Mouse (Mus musculus): ENCODE measurements around the gene Tmie. TPM values are rescaled to one million over a fixed set of nuclear protein-coding genes. Genes with fewer than 3 reads are reported as not detected.
A peak's percentile ranks its signal among the peaks of the same experiment; 100 is the strongest.

Gene Tmie
- polyA plus RNA-seq, 1 experiment: 1.6 TPM

GRCm38 (mm10) chr9:110893429-110893828 lies 13.5 kb upstream of the Tmie start:
- no peak overlapping the region for H3K9ac ChIP-seq (ENCODE audit: low read depth, poor library complexity, severe bottlenecking)
- H3K36me3 ChIP-seq (ENCODE audit: control insufficient read depth, insufficient read depth, low read length, poor library complexity, severe bottlenecking): no peaks in the 10 kb centered on the region
- H3K27me3 ChIP-seq (ENCODE audit: control insufficient read depth, insufficient read depth, low read length, poor library complexity, severe bottlenecking): no peaks in the 10 kb centered on the region
- H3K4me1 ChIP-seq (ENCODE audit: control insufficient read depth, insufficient read depth, low read length): peaks cover 6% of the 10 kb centered on the region
- no peak for TF ChIP-seq EP300 (IDR thresholded peaks at IDR 0.05; ENCODE audit: insufficient read depth, low read depth, low read length)
- no peak for TF ChIP-seq POLR2A (IDR thresholded peaks at IDR 0.05; ENCODE audit: insufficient read depth, low read length)
- TF ChIP-seq CTCF (IDR thresholded peaks at IDR 0.05; ENCODE audit: low read depth, low read length): no peak
- H3K9me3 ChIP-seq (replicated peaks; ENCODE audit: control insufficient read depth, insufficient read depth, low read length, poor library complexity, severe bottlenecking): no peaks in the 10 kb centered on the region
- H3K27ac ChIP-seq (ENCODE audit: insufficient read depth, low read length): no peak overlapping the region
- H3K4me3 ChIP-seq (ENCODE audit: low read depth, low read length): no peak overlapping the region

GRCm38 (mm10) chr9:110892552-110892951 lies 12.6 kb upstream of the Tmie start:
- Histone ChIP-seq H3K36me3 (ENCODE audit: control insufficient read depth, insufficient read depth, low read length, poor library complexity, severe bottlenecking) (no peaks in the 10 kb centered on the region), H3K27me3 (ENCODE audit: control insufficient read depth, insufficient read depth, low read length, poor library complexity, severe bottlenecking) (no peaks in the 10 kb centered on the region), H3K4me1 (ENCODE audit: control insufficient read depth, insufficient read depth, low read length) (peaks cover 8% of the 10 kb centered on the region), H3K27ac (ENCODE audit: insufficient read depth, low read length) (no peak overlapping the region), H3K9ac (ENCODE audit: low read depth, poor library complexity, severe bottlenecking) (no peak overlapping the region), H3K9me3 (replicated peaks; ENCODE audit: control insufficient read depth, insufficient read depth, low read length, poor library complexity, severe bottlenecking) (no peaks in the 10 kb centered on the region), H3K4me3 (ENCODE audit: low read depth, low read length) (no peak overlapping the region)
- TF ChIP-seq CTCF (IDR thresholded peaks at IDR 0.05; ENCODE audit: low read depth, low read length) (no peak), POLR2A (IDR thresholded peaks at IDR 0.05; ENCODE audit: insufficient read depth, low read length) (no peak), EP300 (IDR thresholded peaks at IDR 0.05; ENCODE audit: insufficient read depth, low read depth, low read length) (no peak)

GRCm38 (mm10) chr9:110891077-110891828 lies 11.3 kb upstream of the Tmie start:
- H3K4me1 ChIP-seq (ENCODE audit: control insufficient read depth, insufficient read depth, low read length): peaks cover 8% of the 10 kb centered on the region
- H3K36me3 ChIP-seq (ENCODE audit: control insufficient read depth, insufficient read depth, low read length, poor library complexity, severe bottlenecking): no peaks in the 10 kb centered on the region
- H3K4me3 ChIP-seq (ENCODE audit: low read depth, low read length): no peak overlapping the region
- no peaks in the 10 kb centered on the region for H3K9me3 ChIP-seq (replicated peaks; ENCODE audit: control insufficient read depth, insufficient read depth, low read length, poor library complexity, severe bottlenecking)
- H3K27me3 ChIP-seq (ENCODE audit: control insufficient read depth, insufficient read depth, low read length, poor library complexity, severe bottlenecking): no peaks in the 10 kb centered on the region
- H3K27ac ChIP-seq (ENCODE audit: insufficient read depth, low read length): no peak overlapping the region
- H3K9ac ChIP-seq (ENCODE audit: low read depth, poor library complexity, severe bottlenecking): no peak overlapping the region
- TF ChIP-seq EP300 (IDR thresholded peaks at IDR 0.05; ENCODE audit: insufficient read depth, low read depth, low read length): no peak
- no peak for TF ChIP-seq CTCF (IDR thresholded peaks at IDR 0.05; ENCODE audit: low read depth, low read length)
- TF ChIP-seq POLR2A (IDR thresholded peaks at IDR 0.05; ENCODE audit: insufficient read depth, low read length): no peak

GRCm38 (mm10) chr9:110890026-110890783 lies 10.3 kb upstream of the Tmie start:
- Histone ChIP-seq H3K9ac (ENCODE audit: low read depth, poor library complexity, severe bottlenecking) (no peak overlapping the region), H3K4me3 (ENCODE audit: low read depth, low read length) (peak overlapping the region; percentile 12; the same call in 1 of the 2 replicates)

GRCm38 (mm10) chr9:110888935-110889334 lies 9.0 kb upstream of the Tmie start:
- TF ChIP-seq CTCF (IDR thresholded peaks at IDR 0.05; ENCODE audit: low read depth, low read length): no peak

More at GRCm38 (mm10) chr9:110890026-110890783, 10.3 kb upstream of the Tmie start:
- H3K27me3 ChIP-seq (ENCODE audit: control insufficient read depth, insufficient read depth, low read length, poor library complexity, severe bottlenecking): no peaks in the 10 kb centered on the region
- no peak overlapping the region for H3K27ac ChIP-seq (ENCODE audit: insufficient read depth, low read length)
- H3K4me1 ChIP-seq (ENCODE audit: control insufficient read depth, insufficient read depth, low read length): peaks cover 8% of the 10 kb centered on the region
- no peaks in the 10 kb centered on the region for H3K9me3 ChIP-seq (replicated peaks; ENCODE audit: control insufficient read depth, insufficient read depth, low read length, poor library complexity, severe bottlenecking)
- TF ChIP-seq POLR2A (IDR thresholded peaks at IDR 0.05; ENCODE audit: insufficient read depth, low read length) (no peak), CTCF (IDR thresholded peaks at IDR 0.05; ENCODE audit: low read depth, low read length) (peak; percentile 76), EP300 (IDR thresholded peaks at IDR 0.05; ENCODE audit: insufficient read depth, low read depth, low read length) (peak; percentile 10; the same call in 1 of the 2 replicates)
- no peaks in the 10 kb centered on the region for H3K36me3 ChIP-seq (ENCODE audit: control insufficient read depth, insufficient read depth, low read length, poor library complexity, severe bottlenecking)

More at GRCm38 (mm10) chr9:110888935-110889334, 9.0 kb upstream of the Tmie start:
- H3K9ac ChIP-seq (ENCODE audit: low read depth, poor library complexity, severe bottlenecking): no peak overlapping the region
- H3K9me3 ChIP-seq (replicated peaks; ENCODE audit: control insufficient read depth, insufficient read depth, low read length, poor library complexity, severe bottlenecking): no peaks in the 10 kb centered on the region
- no peaks in the 10 kb centered on the region for H3K36me3 ChIP-seq (ENCODE audit: control insufficient read depth, insufficient read depth, low read length, poor library complexity, severe bottlenecking)
- H3K4me3 ChIP-seq (ENCODE audit: low read depth, low read length): peak overlapping the region; percentile 13
- H3K27ac ChIP-seq (ENCODE audit: insufficient read depth, low read length): no peak overlapping the region
- no peaks in the 10 kb centered on the region for H3K27me3 ChIP-seq (ENCODE audit: control insufficient read depth, insufficient read depth, low read length, poor library complexity, severe bottlenecking)
- peaks cover 8% of the 10 kb centered on the region for H3K4me1 ChIP-seq (ENCODE audit: control insufficient read depth, insufficient read depth, low read length)

Measured in ES-Bruce4 (cell line).